Mouse (Mus musculus) embryonic facial prominence, embryonic 11.5 days (tissue): ENCODE results near the gene Cyp17a1. TPM values are rescaled to one million over a fixed set of nuclear protein-coding genes. Genes with fewer than 3 reads are reported as not detected.

Experiments used
- ATAC-seq: fragments of 200-750 bp; cut with Nextera tagmentation; replicated peaks from 2 replicates; pipeline ENCODE4 v1.8.0; 2017; ENCODE audit warnings: low read depth; ENCODE audit not compliant: insufficient number of reproducible peaks, low FRiP score, low TSS enrichment
- DNase-seq: peaks from one replicate; pipeline ENCODE4 v3.0.0-alpha.2; 2015; ENCODE audit warnings: low spot score
- H3K27ac ChIP-seq: fragments of 300-500 bp; sonication (generic); replicated peaks from 2 replicates; pipeline ENCODE4 v1.5.1; 2014; ENCODE audit warnings: mild to moderate bottlenecking, low read depth, low read length, control low read depth
- H3K27me3 ChIP-seq: fragments of 300-500 bp; sonication (generic); 2 replicates; pipeline ENCODE4 v1.6.1; 2014; ENCODE audit warnings: mild to moderate bottlenecking, low read length, moderate library complexity, mixed read lengths; ENCODE audit not compliant: control insufficient read depth, insufficient read depth
- H3K36me3 ChIP-seq: fragments of 300-500 bp; sonication (generic); replicated peaks from 2 replicates; pipeline ENCODE4 v1.6.1; 2014; ENCODE audit warnings: low read depth, mild to moderate bottlenecking, low read length, moderate library complexity, mixed read lengths; ENCODE audit not compliant: control insufficient read depth, insufficient read depth
- H3K4me1 ChIP-seq: fragments of 300-500 bp; sonication (generic); 2 replicates; pipeline ENCODE4 v1.6.1; 2014; ENCODE audit warnings: low read length, mixed read lengths; ENCODE audit not compliant: control insufficient read depth, insufficient read depth
- H3K4me2 ChIP-seq: fragments of 300-500 bp; sonication (generic); 2 replicates; pipeline ENCODE4 v1.6.1; 2014; ENCODE audit warnings: low read depth, mild to moderate bottlenecking, control low read depth, low read length, moderate library complexity
- H3K4me3 ChIP-seq: fragments of 300-500 bp; sonication (generic); 2 replicates; pipeline ENCODE4 v1.5.1; 2014; ENCODE audit warnings: low read depth, low read length, control low read depth
- H3K9ac ChIP-seq: fragments of 300-500 bp; sonication (generic); replicated peaks from 2 replicates; pipeline ENCODE4 v1.6.1; 2014; ENCODE audit warnings: mild to moderate bottlenecking, control low read depth, low read length
- H3K9me3 ChIP-seq: fragments of 300-500 bp; sonication (generic); replicated peaks from 2 replicates; pipeline ENCODE4 v1.6.1; 2016; ENCODE audit warnings: mild to moderate bottlenecking, low read length, inconsistent platforms, mixed read lengths; ENCODE audit not compliant: control insufficient read depth
- WGBS: fragments of 180-500 bp; shearing (Covaris S2); extraction: QIAGEN DNeasy Blood & Tissue Kit; methylation state at CpG from one replicate; pipeline ENCODE4 v1.1.7; 2014; 5-methylcytosine and 5-hydroxymethylcytosine counted together
- polyA plus RNA-seq: library from polyadenylated mRNA; unstranded; fragments of >200 nt; fragmentation: Nextera tagmentation; extraction: Ambion mirVana; gene quantifications from 2 replicates; pipeline ENCODE4 v1.2.1, GENCODE M21; 2014

Cyp17a1 gene
- polyA plus RNA-seq: not detected in 2 replicates

- H3K36me3 ChIP-seq: no peaks in the 10 kb centered on the region
- WGBS: 67% methylated on average over 5 of the region's 5 CpGs
- H3K9me3 ChIP-seq: no peaks in the 10 kb centered on the region
- DNase-seq (no peak), ATAC-seq (no peak)
- H3K4me1 ChIP-seq: no peaks in the 10 kb centered on the region
- no peak within 1 kb of the TSS for H3K4me2 ChIP-seq
- no peaks in the 10 kb centered on the region for H3K27me3 ChIP-seq
- no peak within 1 kb of the TSS for H3K27ac ChIP-seq
- H3K4me3 ChIP-seq: no peak within 1 kb of the TSS
- no peak within 1 kb of the TSS for H3K9ac ChIP-seq
Measured at GRCm38 (mm10) chr19:46672766-46673418, at the start of gene Cyp17a1. TSS of gene Cyp17a1 (minus strand) at chr19:46673172.

- H3K27ac ChIP-seq: no peak overlapping the region
- H3K4me2 ChIP-seq: no peak overlapping the region
- no peak overlapping the region for H3K4me3 ChIP-seq
- no peaks in the 10 kb centered on the region for H3K4me1 ChIP-seq
- H3K27me3 ChIP-seq: no peaks in the 10 kb centered on the region
- DNase-seq: no peak
- WGBS: 92% methylated on average over 4 of the region's 4 CpGs
- H3K9me3 ChIP-seq: no peaks in the 10 kb centered on the region
- ATAC-seq: no peak
- no peaks in the 10 kb centered on the region; the same call in 1 of the 2 replicates for H3K36me3 ChIP-seq
- no peak overlapping the region for H3K9ac ChIP-seq
Measured at GRCm38 (mm10) chr19:46718150-46718549, 45.2 kb upstream of the Cyp17a1 start.

GRCm38 (mm10) chr19:46715016-46715415 is 42.0 kb upstream of the Cyp17a1 start:
- Histone ChIP-seq H3K9ac (no peak overlapping the region), H3K9me3 (no peaks in the 10 kb centered on the region), H3K27ac (no peak overlapping the region), H3K27me3 (no peaks in the 10 kb centered on the region), H3K4me2 (no peak overlapping the region), H3K36me3 (no peaks in the 10 kb centered on the region), H3K4me3 (no peak overlapping the region), H3K4me1 (no peaks in the 10 kb centered on the region)
- ATAC-seq: no peak
- 87% methylated on average over 8 of the region's 8 CpGs for WGBS
- no peak for DNase-seq

- ATAC-seq (no peak), DNase-seq (no peak)
- no peaks in the 10 kb centered on the region for H3K36me3 ChIP-seq
- no peaks in the 10 kb centered on the region for H3K4me1 ChIP-seq
- no peaks in the 10 kb centered on the region for H3K9me3 ChIP-seq
- H3K4me3 ChIP-seq: no peak overlapping the region
- no peak overlapping the region for H3K27ac ChIP-seq
- no peaks in the 10 kb centered on the region for H3K27me3 ChIP-seq
- H3K4me2 ChIP-seq: no peak overlapping the region
- 89% methylated on average over 8 of the region's 8 CpGs for WGBS
- no peak overlapping the region for H3K9ac ChIP-seq
Measured at GRCm38 (mm10) chr19:46714234-46714633, 41.3 kb upstream of the Cyp17a1 start.

- no peaks in the 10 kb centered on the region for H3K27me3 ChIP-seq
- H3K4me2 ChIP-seq: no peak overlapping the region
- no peaks in the 10 kb centered on the region for H3K9me3 ChIP-seq
- H3K36me3 ChIP-seq: no peaks in the 10 kb centered on the region
- H3K9ac ChIP-seq: no peak overlapping the region
- H3K4me3 ChIP-seq: no peak overlapping the region
- DNase-seq: no peak
- no peaks in the 10 kb centered on the region for H3K4me1 ChIP-seq
- no peak for ATAC-seq
- WGBS: 87% methylated on average over 4 of the region's 4 CpGs
- no peak overlapping the region for H3K27ac ChIP-seq
Measured at GRCm38 (mm10) chr19:46710614-46711013, 37.6 kb upstream of the Cyp17a1 start.

GRCm38 (mm10) chr19:46707296-46708151 is 34.6 kb upstream of the Cyp17a1 start, which contains the start of gene As3mt:
TSS of gene As3mt (plus strand) at chr19:46707458.
- H3K9me3 ChIP-seq: no peaks in the 10 kb centered on the region
- no peak within 1 kb of the TSS for H3K27ac ChIP-seq
- peak within 1 kb of the TSS; percentile 64 for H3K9ac ChIP-seq
- ATAC-seq (peak; percentile 67), DNase-seq (peak; percentile 71)
- peak within 1 kb of the TSS; percentile 77 for H3K4me2 ChIP-seq
- no peaks in the 10 kb centered on the region for H3K27me3 ChIP-seq
- 8% methylated on average over 31 of the region's 31 CpGs for WGBS
- H3K4me3 ChIP-seq: peak within 1 kb of the TSS; percentile 47
- H3K36me3 ChIP-seq: no peaks in the 10 kb centered on the region
- H3K4me1 ChIP-seq: no peaks in the 10 kb centered on the region

GRCm38 (mm10) chr19:46706540-46707295 is 33.7 kb upstream of the Cyp17a1 start:
- Histone ChIP-seq H3K36me3 (no peaks in the 10 kb centered on the region), H3K27ac (no peak overlapping the region), H3K4me2 (peak overlapping the region; percentile 77), H3K9ac (no peak overlapping the region), H3K4me3 (peak overlapping the region; percentile 47), H3K9me3 (no peaks in the 10 kb centered on the region), H3K27me3 (no peaks in the 10 kb centered on the region), H3K4me1 (no peaks in the 10 kb centered on the region)
- 77% methylated on average over 9 of the region's 9 CpGs for WGBS
- no peak for ATAC-seq
- no peak for DNase-seq
